Mouse (Mus musculus): ENCODE measurements around the gene Crim1. TPM values are rescaled to one million over a fixed set of nuclear protein-coding genes. Genes with fewer than 3 reads are reported as not detected.

The Crim1 gene
- total RNA-seq, 2 experiments from 2014 or later: 56.6 to 60.5 TPM

Small RNAs within 50 kb of the gene (microRNA-seq; reads per million reads assigned to microRNA genes)
- not detected for gene Gm25069

Other genes with a start within 250 kb of the Crim1 start
- 10 to 100 TPM; 39.6 to 43.9 TPM for gene Fez2, start 217.9 kb downstream of the Crim1 start, total RNA-seq (2021)